Mouse (Mus musculus) heart, adult 8-10 months (tissue): Measurements from ENCODE around the gene Arhgap10. TPM values are rescaled to one million over a fixed set of nuclear protein-coding genes. Genes with fewer than 3 reads are reported as not detected.

Source experiments
- DNase-seq: peaks from one replicate; pipeline ENCODE4 v3.0.0; 2022; ENCODE audit warnings: low spot score
- total RNA-seq, 4 experiments: library from RNA; stranded (reverse); gene quantifications; 2 replicates each; pipeline ENCODE4 v1.2.4; 2022

Gene Arhgap10
- total RNA-seq, 4 experiments from 2014 or later, result 48.4 to 53.0 (median 51.7) TPM

DNA sequence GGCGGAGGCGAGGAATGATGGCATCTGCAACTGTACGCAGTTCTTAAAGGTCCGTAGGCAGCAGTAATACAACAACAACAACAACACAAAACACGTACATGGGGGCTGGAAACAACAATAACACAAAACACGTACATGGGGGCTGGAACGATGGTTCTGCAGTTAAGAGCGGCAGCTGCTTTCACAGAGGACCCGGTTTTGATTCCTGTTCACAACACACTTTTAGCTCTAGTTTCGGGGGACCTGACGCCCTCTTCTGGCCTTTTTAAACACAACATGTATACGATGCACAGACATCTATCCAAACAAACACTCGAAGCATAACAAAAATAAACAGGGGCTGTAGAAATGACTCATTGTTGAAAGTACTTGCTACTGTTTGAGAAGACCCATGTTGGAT is 110.9 kb downstream of the Arhgap10 start:
- no peak for DNase-seq

DNA sequence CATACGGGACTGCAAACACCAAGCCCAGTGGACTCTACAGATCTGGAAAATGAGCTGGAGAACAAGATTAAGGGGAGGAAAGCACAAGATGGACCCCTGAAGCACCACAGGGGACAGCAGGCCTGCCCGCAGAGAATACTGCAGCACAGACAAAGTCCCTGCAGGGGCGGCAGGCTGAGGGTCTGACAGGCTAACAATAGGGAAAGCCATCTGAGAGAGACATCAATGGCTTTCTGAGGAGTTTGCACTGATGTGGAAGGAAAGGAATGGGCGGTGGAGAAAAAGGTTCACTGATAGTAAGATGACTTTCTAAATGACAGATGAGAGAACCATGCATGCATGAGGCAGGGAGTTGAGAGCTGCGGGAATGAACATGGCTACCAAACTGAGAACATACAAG is 111.3 kb downstream of the Arhgap10 start:
- DNase-seq, result no peak

DNA sequence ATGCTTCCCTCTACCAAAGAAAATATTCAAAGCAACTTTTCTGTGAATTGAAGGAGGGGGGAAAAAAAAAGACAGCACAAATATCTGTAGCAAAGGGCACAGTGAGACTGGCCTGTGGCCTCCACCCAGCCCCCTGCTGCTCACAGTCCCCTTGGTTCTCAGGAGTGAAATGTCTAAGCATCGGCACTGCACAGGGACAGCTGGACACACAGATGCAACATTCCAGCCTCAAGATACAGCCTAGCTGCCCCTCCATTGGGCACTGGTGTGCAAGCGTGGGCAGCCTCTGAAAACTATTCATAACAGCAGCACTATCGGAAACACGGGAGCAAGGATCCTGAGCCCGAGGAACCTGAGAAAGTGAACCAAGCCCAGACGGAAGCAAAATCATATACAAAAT is 113.7 kb downstream of the Arhgap10 start:
- no peak for DNase-seq

DNA sequence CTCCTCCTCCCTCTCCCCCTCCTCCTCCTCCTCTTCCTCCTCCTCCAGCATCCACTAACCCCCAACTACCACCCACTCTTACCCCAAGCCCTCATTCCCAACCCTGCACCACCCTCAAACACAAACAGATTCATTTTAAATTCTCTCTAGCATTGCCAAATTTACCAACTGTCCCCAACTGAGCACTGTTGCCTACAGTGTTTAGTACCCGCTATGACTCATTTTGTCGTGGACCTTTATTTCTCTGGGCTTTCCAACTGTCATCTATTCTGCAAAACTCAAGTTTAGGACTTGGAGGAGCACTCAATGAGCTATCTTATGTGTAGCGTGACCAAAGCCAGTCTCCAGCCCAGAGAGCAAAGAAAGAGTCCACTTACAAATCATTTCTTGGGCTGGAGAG is 115.8 kb downstream of the Arhgap10 start:
- no peak for DNase-seq

DNA sequence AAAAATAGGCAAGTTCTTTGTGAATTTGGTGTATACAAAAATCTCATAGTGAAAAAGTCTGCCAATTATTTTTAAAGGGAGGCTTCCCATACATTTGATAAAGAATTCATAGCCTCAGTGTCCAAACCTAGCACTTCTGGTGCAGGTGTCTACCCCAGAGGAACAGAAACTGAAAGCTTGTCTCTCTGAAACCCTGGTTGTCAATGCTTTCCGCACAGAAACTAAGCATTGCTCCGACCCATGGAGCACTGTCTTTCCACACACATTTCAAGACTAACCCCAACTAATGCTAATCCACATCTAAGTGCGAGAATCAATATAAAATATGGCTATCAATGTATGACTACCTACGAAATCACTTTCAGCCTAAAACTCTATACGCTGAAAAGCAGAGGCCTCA is 116.6 kb downstream of the Arhgap10 start:
- DNase-seq, result no peak

DNA sequence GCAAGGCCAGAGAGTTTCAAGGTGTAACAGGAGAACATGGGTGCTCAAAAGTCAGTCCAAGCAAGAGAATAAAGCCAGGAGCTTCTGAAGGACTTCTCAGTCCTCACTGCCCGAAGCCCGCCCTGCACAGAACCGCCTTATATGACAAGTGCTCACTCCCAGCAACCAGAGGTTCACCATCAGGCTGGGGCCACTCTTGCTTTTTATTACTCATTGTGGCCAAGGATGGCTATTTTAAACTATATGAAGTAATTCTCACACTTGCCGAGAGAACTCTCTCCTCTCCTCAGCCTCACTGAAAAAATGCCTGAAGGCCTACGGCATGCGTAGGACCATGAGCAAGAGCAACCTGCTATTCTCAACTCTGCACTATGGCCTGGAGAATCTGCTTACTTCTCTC is 133.7 kb downstream of the Arhgap10 start:
- DNase-seq, result no peak

DNA sequence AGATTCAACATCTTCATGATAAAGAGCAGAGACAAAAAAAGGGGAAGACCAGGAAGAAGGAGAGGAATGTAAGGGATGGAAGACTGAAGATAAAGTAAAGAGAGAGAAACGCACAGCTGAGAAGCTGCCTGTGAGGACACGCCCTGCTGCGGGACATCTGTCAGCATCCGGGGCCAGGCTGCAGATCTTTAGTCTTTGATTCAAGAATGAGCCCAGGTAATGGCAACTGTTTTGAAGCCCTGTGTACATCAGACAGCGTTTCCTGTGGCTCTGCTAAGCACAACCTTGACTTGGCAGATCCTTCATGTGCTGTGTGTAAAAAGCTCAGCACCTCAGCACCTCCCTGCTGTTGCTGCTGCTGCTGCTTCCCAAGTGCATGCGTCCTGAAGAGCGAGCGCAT is 134.1 kb downstream of the Arhgap10 start:
- no peak for DNase-seq

DNA sequence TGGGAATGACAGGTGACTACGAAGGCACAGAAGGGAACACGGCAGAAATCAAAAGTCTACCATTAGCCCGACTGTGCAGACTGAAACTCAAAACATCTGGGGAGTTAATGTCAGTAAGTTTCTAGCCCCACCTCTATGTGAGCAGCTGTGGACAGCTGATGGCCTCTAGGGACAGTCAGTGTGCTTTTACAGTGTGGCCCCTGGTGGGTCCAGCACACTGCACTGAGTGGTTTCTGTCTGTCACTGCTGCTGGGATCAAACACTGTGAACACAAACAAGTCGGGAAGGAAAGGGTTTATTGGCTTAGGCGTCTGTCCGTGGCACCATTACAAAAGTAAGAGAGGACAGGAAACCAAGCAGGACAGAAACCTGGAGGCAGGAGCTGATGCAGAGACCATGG is 136.9 kb downstream of the Arhgap10 start:
- DNase-seq, result no peak

DNA sequence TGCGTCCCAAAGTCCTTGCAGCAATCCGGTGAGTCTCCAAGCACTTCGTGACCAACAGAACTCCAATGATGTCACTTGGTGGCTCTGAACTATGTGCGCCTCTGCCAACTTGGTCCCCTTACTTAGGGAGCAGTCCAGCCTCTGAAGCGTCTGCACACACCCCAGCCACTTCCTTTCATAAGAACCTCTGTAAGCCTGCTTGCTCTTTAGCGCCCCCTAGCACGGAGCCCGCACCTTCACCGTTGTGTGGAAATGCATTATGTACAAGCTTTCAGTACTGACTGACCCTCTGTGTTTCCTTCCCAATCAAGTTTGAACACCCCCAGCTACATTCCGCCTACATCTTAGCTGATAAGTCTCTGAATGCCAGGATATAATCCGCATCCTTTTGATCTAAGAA is 138.5 kb downstream of the Arhgap10 start:
- no peak for DNase-seq

DNA sequence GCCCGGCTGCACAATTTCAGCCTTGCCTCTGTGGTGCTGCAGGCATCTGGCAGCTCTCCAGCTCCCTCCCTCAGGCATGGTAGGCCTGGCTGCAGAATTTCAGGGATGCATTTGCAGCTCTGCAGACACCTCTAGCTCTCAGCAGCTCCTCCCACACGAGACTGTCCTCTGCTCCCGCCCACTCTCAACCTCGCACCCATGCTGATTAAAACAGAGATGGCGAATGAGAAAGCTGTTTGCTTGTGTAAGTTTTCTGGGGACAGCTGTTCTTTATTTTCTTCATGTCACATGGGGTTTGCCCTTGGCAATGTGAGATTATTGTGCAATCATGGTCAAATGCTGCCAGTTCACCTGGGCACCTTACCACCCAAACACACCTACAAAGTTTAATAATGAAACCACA is 141.3 kb downstream of the Arhgap10 start:
- no peak for DNase-seq

DNA sequence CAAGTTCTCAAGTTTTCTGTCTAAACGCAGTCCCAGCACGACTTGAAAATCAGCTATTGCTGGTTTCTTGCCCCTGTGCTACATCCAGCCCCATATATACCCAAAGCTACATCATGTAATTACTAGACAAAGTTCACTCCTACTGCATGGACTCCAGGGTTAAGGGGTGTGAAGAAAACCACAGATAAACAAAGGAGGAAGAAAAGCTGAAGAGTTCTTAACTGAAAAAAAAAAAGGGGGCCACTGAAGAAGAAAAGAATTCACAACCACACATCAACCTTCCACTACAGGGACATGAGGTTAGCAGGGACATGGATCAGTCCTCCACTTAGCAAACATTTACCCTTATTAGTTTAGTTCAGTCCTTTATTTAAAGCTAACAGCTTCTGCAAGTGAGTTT is 141.8 kb downstream of the Arhgap10 start:
- no peak for DNase-seq

DNA sequence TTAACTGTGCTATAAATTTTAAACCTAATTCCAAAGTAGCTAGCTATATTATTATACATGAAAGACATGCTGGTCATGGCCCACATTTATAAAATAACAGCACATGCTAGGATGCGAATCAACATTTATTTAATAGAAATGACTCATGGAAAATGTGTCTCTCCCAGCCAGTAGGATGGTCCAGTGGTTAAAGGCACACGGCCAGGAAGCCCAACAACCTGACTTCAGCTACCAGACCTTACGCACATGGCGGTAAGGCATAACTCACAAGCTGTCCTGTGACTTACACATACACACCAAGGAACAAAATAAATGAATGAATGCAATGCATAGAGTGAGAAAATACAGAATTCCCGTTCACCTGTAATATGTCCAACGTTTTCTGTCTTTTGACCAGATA is 146.7 kb downstream of the Arhgap10 start:
- no peak for DNase-seq

DNA sequence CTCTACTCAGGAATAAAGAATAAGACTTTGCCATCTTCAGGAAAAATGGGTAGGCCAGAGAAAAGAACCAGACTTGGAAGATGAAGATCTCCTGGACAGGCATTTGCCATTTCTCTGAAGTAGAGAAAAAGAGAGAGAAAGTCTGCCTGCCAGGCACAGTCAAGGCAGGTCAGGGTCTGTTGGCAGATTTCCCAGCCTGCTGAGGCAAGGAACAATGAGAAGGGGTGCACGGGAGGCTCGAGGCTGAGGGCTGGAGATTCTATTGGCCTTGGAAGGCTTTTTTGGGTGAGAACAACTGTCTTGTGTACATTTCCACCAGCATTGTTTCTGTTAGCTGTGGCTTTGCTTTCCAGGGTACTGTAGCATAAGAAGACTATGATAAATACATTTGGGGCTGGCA is 147.4 kb downstream of the Arhgap10 start:
- no peak for DNase-seq

DNA sequence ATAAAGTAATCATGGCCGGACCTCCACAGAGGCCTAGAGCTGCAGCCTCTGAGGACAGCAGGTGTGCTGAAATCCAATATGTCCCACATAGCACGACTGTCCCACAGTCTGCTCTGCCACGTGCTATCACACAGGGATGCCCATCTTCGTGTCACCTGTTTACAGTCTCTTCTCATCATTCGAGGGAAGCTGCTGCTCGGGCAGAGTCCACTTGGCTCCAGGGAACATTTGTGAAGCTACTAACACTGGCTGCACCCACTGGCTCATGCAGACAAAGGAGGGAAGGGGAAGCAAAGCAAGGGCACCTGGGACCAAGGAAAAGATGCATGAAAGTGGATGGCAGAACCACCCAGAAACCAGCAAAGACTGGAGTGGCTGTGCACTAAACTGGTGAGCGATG is 148.1 kb downstream of the Arhgap10 start:
- no peak for DNase-seq

DNA sequence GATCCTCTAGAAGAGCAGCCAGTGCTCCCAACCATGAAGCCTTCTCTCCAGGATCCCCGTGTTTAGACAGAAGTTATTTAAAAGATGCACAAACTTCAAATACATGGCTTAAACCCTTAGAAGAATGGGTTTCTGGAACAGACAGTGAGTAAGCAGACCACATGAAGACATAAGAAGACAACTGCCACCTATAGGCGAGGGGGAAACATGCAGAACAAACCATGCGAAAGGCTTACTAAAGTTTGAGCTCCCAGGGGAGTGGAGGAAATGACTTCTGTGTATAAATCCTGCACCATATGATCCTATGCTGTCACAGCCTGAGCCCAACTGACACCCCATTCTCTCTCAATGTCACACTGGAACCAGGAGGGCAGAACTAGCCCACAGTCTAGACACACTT is 150.7 kb downstream of the Arhgap10 start:
- no peak for DNase-seq

DNA sequence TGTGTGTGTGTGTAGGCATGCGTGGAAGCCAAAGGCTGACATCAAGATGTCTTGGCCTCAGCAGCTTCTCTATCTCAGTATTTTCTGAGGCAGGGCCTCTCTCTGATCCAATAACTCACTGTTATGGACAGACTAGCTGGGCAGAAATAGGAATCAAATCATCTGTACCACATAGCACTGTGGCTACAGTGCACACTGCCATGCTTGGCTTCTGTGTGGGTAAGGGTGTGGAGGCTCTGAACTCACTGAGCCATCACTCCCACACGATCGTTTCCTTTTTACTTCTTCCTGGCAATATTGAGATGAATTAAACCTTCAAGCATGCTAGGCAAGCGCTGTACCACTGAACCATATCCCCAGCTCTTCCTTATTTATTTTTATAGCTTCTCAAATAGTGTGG is 151.3 kb downstream of the Arhgap10 start:
- no peak for DNase-seq

DNA sequence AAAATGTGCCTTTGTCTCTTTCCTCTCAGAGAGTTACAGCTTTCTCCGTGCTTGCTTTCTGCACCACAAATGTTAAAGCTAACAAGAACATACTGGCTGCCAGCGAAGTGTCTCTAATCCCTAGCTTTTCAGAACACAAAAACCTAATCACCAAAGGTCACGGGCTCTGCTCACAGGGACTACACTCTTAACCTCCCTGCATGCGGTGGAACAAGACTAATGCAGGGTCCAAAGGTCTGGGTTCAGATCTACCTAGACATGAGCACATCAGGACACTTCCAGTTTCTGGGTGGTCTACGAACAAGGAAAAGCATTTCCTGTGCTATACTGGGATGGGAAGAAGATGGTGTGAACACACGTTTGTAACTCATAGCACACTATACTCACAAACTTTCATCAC is 151.8 kb downstream of the Arhgap10 start:
- DNase-seq, result no peak

DNA sequence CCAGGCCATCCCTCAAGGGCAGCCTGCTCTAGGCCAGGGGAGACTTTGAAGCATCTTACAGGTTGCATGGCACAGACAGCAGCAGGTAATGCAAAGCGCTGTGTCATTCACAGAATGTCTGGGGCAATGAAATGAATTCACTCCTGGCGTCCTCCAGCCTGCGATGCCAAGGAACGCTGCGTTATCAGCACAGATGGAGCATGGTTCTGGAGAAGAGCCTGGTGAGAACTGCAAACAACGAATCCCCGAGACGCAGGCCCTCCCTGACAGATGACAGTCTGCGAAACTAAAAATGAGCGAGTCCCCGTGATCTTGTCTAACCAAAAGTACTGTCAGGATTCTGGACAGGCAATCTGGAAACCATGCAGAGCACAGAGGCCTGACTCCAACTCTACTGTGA is 153.3 kb downstream of the Arhgap10 start:
- DNase-seq, result peak; percentile 13

DNA sequence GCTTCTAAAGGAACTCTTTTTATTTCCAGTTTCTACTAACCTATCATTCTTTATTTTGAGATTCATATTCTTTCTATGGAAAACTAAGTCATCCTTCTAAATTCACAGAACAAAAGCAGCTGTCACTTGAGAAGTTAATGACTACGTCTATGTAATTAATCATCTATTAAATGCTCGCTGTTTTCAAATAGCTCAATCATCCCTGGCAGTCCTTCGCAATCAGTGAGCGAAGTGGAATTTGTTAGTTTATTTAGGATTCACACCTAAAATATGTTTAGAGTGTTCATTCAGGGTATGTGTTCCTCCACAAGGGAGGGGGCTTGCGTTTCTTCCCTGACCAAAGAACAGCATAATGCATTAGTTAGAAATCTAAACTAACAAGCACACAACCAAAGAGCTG is 156.9 kb downstream of the Arhgap10 start:
- DNase-seq, result no peak

DNA sequence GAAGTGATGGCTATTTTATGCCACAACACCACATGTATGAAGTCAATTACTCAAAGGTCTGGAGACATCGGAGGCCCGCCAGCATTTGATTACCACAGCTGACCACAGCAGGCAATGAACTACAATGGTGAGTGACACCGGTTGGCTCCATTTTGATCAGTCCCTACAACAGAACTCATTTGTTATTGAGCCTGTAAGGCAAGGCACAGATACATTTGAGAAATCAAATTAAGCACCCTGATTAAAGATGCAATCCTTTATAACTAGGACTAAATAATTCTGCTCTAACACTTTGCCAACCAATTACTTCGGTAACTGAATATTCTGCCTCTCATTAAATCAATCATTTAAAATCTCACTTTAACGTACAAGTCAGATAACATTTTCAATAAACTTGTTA is 157.3 kb downstream of the Arhgap10 start:
- DNase-seq, result no peak

DNA sequence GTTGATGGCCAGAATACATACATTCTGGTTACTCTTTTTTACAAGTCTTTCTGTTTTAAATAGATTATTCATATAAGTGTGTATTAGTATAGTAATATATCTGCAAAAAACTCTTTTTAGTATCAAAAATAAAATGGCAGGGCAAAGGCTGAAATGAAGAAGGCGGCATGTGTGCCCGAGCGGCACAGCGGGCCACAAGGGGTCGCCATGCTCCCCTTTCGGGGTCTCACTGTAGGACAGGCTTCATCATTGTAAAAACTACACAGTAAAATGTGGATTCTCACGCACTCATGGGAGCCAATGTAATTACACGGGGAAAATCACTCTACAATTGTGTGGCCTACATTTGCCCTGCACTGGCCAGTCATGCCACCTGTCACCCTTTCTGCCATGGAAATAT is 160.6 kb downstream of the Arhgap10 start:
- no peak for DNase-seq

DNA sequence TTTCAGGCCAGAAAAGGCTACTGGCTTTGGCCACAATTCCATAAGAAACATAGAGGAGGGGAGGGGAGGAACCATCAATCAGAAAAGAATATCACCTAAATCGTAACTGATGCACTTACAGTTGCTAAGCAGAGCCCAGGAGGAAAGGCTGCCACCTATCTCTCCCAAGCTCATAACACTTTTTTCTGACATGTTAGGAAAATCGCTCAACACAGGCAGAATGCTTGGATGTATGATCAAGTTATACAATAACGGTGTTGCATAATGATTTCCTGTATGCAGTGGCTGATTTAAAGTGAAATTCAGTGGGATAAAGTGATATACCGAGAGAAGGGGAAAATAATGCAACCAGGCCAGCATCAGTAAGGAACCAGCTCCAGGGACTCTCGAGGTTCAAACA is 162.4 kb downstream of the Arhgap10 start:
- no peak for DNase-seq

DNA sequence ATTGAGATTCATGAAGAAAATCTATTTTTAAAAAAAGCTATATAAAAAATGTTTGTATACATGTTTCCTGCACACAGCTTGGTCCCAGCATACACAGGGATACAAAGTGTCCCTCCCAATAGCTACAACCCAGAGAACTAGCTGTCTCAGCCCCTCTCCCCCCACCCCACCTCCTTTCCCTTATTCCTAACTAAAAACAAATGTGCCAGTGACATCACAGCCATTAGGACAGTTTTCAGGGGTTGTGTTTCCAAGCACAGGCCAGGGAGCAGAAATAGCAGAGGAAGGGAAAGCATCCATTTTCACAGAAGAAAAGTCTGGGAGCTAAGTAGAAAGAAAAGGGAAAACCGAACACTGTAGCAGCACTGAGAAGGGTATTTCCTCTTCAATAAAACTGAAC is 163.6 kb downstream of the Arhgap10 start:
- no peak for DNase-seq

DNA sequence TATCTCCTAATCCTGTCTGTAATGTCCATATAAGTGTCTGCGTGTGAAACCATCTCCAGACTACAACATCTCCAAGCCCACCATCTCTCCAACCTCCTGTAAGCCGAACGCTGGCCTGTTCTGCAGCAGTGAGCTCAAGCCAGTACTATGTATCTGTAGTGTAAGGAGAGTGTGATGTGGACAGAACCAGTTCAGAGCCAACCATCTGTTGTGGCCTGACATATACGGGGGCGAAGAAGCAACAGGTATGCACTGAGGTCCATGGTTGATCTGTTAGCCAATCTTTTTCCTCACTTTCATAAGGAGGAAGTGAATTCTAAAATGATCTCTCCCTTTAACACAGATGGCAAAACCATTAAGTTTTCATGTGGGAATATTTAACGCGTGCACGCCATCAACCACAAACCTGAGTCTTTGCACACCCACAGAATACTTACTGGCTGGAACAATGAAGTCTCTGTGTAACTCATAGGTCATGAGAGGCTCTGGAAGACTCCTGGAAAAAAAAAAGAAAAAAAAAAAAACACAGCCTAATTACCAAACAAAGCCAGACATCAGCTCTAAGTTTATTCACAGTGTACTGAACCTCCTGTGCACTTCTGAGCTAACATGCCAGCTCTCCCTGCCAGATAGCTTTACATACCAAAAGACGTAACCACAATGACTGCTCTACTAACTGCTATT is 166.4 kb downstream of the Arhgap10 start:
- no peak for DNase-seq
